Mouse (Mus musculus) ovary, postnatal 14 days (tissue): ENCODE results near the gene Gm4175.
"Not testable (repeated sequence)": the region's sequence is repeated elsewhere in the genome, so short reads cannot be mapped to it uniquely, and the experiment has no call there.

ENCODE experiments used
- DNase-seq: peaks from one replicate; pipeline ENCODE4 v3.0.0; 2022; ENCODE audit warnings: low spot score

The Gm4175 gene

GRCm38 (mm10) chr7:21761375-21761774, at the start of gene Gm4175:
Gene Gm4175, minus strand, starts transcription at chr7:21761475.
- not testable (repeated sequence) for DNase-seq

- DNase-seq: not testable (repeated sequence)
Observed at GRCm38 (mm10) chr7:21796628-21797027, 35.4 kb upstream of the Gm4175 start, which contains the start of gene Gm4177. Gene Gm4177, minus strand, starts transcription at chr7:21796728.
